Mouse (Mus musculus): ENCODE measurements around the gene Slc25a14.

The Slc25a14 gene

DNA sequence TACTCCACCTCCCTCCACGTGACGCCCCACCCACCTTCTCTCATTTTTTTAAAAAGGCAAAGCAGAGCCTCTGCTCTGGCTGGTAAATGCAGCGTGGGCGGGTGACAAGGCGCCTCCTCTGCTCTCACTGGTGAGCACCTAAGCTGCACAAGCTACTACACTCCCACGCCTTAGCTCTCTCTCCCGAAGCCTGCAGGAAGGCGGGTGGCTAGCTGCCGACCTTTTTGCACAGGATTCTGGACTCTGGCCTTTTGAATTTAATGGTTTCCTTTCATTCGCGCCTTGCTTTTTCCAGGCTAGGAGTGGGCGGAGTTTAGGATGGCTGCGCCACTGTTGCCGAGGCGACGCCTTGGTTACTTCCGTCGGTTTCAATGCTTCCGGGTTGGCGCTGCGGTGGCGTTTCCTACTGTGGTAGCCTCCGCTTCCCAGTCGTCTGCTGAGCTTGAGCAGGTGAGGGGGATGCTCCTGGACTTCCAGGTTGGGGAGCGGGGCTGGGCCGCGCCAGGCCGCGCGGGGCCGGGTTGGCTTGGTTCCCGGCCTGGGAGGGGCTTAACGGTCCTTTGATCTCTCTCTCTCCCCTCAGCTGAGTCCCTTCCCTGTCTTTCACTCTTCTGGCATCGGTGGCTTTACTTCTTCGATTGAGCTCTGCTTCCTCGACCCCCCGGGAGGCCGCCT is at the start of gene Slc25a14:
Gene Slc25a14, plus strand, starts transcription at position 35 of the 675 bp plus-strand sequence.
- DNase-seq (ENCODE audit: low spot score in 2 of 2): peak; percentile 79 to 82

DNA sequence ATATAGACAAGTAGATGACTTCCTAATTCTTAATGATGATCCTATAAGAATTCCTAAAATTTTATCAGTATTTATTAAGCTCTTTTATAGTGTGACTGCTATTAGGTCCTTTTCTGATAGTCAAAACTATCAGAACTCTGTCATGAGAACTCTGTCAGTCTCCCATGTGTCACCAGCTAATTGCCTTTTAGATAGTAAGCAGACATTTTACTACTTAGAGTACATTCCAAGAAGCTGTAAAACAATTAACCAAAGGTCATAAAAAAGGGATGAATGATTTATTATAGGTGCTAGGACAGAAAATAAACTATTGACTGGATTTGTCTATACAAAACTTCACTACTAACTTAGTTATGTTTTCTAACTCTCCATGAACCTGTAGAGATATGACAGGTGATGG is 39.9 kb upstream of the Slc25a14 start:
- DNase-seq (ENCODE audit: low spot score in 2 of 2): no peak

DNA sequence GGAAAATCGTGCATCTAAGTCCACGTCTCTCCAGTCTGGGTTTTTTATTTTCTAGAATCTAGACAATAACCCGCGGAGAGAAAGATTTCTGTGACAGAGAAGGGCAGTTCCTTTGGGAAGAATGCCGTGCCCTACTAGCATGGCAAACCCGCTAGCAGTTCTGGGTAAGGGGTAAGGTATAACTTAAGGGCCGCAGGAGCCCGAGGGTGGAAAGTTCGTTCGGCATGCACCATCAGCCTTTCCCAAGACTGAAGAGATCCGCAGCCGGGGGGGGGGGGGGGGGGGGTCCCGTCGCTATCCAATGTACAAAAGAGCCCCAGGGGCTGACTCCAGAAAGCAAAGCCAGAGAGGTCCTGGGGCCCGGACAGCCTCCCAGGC is 29.5 kb upstream of the Slc25a14 start:
- DNase-seq (ENCODE audit: low spot score in 2 of 2): no peak

DNA sequence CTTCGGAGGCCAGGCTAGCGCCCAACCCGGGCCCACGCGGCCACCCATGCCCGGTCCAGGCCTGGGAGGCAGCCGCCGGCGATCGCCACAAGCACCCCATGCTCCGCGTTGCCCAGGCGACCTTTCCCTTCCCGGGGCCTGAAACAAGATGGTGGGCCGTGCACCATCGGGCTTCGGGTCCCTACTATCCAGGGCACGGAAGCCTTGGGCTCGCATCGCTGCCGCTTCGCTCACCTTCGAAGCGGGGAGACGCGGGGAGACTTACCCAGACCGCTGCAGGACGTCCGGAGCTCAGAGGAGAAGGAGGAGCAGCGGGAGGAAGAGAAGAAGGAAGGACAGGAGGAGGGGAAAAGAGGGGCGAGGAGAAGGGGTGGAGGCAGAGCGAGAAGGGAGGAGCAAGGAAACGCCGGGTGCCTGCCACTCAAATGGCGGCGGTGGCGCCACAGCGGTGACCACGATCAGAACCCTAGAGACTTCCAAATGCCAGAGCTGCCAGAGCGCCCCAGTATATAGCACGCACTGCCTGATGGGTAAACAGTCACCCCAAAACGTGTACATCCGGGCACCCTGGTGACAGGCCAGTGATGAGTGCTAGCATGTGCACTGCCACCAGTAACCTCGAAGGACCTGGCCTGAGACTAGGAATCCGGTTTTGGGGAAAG is 29.0 kb upstream of the Slc25a14 start, which contains the start of gene Zfp280c:
Gene Zfp280c, minus strand, starts transcription at position 406 of the 662 bp plus-strand sequence.
- peak; percentile 52 to 72 for DNase-seq (ENCODE audit: low spot score in 2 of 2)

DNA sequence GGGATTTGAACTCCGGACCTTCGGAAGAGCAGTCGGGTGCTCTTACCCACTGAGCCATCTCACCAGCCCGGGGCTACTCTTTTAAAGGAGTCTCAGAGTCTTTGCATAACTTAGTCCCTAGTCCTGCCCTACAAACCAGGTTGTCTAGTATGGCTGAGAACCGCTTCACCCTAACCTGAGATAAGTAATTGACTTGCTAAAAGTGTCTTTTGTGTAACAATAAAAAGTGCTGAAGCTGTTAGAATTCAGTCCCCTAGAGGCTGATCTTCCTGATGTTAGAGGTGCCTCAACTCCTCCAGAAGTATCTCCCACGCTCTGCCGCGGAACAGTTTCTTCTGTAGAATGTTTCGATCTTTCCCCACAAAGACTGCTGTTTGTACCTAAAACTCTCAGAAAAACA is 27.2 kb upstream of the Slc25a14 start:
- no peak for DNase-seq (ENCODE audit: low spot score in 2 of 2)

DNA sequence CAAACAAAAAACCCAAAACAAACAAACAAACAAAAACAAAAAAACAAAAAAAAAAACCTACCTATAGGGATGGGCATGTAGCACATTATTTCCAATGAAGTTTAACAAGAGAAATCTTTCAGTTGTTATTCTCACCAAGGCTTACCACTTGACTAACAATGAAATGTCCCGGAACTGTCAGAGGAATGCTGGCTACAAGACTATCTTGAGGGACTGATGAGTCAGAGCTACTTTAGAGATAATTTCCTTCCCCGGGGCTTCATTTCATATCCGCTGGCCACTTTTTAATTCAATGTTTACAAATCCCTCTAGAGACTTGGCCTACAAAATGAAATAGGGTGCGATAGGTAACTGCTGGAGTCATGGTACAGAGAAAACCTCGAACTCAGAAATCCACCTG is 26.3 kb upstream of the Slc25a14 start:
- DNase-seq (ENCODE audit: low spot score in 2 of 2): no peak

DNA sequence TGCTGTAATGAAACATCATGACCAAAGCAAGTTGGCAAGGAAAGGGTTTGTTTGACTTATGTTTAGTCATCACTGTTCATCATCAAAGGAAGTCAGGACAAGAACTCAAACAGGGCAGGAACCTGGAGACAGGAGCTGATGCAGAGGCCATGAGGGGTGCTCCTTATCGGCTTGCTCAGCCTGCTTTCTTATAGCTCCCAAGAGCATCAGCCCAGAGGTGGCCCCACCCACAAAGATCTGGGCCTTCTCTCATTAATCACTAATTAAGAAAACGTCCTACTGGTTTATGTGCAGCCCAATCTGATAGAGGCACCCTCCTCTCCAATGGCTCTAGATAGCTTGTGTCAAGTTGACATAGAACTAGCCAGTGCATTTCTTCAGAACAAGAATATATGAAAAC is 18.3 kb upstream of the Slc25a14 start:
- DNase-seq (ENCODE audit: low spot score in 2 of 2): no peak

DNA sequence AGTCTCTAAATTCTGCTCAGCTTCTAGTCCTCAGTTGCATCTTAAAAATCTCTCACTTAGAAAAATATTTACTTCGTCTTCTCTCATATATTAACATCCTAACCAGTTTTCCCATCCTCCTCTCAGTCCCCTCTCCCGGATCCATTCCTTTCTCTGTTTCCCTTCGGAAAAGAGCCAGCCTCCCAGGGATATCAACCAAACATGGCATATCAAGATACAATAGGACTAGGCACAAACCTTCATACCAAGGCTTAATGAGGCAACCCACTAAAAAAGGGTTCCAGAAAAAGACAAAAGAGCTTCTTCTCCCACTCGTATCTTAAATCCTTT is 199 bp upstream of the Slc25a14 start:
- DNase-seq (ENCODE audit: low spot score in 2 of 2): no peak

DNA sequence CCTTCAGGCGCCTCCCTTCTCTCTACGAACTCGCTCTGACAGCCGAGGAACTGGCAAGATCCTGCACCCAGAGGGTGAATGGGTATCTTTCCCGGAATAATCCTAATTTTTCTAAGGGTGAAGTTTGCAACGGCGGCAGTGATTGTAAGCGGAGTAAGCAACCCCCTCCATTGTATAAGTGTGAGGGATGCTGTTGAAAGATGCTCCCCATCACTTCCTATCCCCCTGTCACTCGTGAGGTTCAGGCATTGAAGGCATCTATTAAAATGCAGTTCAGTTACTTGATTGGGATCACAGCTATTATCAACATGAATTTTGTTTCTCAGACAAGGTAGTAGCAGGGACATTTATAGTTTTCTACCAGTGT is 824 bp downstream of the Slc25a14 start:
- no peak for DNase-seq (ENCODE audit: low spot score in 2 of 2)

DNA sequence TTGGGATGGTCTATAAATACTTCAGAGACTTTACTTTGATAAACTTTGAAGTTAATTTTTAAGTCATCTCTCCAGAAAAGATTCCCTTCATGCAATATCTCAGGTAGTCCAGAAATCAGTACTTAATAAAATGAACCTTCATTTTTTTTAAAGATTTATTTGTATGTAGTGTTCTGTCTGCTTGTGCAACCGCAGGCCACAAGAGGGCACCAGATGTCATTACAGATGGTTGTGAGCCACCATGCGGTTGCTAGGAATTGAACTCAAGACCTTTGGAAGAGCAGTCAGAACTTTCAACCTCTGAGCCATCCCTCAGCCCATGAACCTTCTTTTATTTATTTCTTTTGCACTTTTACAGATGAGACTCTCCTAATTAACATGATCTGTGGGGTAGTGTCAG is 13.8 kb downstream of the Slc25a14 start:
- no peak for DNase-seq (ENCODE audit: low spot score in 2 of 2)

DNA sequence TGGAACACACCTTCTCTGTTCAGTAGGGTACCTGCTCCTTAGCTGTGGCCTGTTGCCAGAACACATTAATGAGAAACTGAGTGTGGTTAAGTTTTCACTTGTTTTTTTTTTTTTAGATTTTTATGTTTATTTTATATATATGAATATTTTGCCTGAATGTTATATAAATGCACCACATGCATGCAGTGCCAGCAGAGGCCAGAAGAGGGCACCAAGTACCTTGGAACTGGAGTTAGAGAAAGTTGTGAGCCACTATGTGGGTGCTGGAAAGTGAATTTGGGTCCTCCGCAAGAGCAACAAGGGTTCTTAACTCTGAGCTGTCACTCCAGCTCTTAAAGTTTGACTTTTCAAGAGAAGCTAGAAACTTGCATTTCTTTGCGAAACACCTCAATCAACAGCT is 20.9 kb downstream of the Slc25a14 start:
- peak; percentile 18 to 24 for DNase-seq (ENCODE audit: low spot score in 2 of 2)

DNA sequence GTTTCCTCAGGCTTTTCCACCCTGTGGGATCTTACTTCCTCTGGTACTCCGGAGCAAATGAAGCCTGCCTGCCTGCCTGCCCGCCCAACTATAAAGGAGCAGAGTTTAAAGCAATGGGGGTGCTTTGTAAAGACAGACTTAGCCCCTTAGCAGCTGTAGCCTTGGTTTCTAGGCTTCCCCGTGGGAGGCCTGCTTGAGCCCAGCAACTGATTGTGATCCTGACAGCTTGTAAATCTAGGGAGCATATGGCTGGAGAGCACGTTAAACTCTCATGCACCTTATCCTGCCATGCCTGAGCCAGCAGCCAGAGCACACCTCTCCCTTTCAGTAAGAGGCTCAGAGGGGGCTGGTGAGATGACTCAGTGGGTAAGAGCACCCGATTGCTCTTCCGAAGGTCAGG is 43.6 kb downstream of the Slc25a14 start:
- DNase-seq (ENCODE audit: low spot score in 2 of 2): no peak

DNA sequence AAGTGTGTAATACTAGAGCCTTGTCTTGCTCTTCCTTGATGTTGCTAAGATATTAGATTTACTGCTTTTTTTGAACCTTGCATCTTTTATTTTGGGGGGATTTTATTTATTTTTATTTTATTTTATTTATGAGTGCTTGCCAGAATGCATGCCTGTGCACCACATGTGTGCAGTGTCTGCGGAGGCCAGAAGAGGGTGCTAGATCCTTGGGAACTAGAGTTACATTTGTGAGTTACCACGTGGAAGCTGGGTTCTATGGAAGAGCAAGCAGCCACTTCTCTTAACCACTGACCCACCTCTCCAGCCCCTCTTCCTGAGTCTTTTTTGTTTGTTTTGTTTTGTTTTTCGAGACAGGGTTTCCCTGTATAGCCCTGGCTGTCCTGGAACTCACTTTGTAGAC is 46.4 kb downstream of the Slc25a14 start:
- no peak for DNase-seq (ENCODE audit: low spot score in 2 of 2)

DNA sequence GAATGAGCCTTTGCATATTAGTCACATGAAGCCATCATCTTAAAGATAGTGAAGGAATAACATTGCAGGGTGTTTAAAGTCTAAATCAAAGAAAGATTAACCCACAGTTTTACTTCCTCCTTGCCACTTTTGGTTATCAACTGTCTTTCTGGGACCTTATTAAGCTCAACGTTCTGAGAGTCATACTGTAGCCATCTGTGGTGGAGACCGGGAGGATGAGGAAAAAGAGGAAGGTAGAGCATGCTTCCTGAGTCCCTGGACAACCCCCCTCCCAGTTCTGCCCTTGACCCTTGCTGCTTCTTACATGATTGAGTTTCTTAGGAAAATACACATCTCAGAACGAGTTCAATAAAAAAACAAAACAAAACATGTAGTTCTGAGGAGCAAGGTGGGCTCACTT is 48.5 kb downstream of the Slc25a14 start:
- no peak for DNase-seq (ENCODE audit: low spot score in 2 of 2)

DNA sequence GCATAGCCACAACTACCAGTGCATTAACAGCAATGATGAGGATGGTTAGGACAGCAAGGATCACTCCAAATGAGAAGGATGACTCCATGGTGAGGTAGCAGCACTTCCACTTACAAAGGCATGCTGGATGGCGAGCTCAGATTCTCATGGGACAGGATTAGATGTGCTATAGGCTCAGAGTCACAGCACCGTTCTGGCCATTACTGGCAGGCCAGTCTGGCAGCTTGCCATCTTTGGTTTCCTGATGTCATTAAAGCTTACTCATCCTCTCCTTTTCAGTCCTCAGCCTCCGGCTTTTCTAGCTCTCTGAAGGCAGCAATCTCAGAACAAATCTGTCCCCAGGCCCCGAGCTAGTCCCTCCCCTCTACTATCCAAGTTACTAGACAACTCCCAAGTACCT is 51.0 kb downstream of the Slc25a14 start, which contains the start of gene Gpr119:
Gene Gpr119, minus strand, starts transcription at position 308 of the 400 bp plus-strand sequence.
- no peak for DNase-seq (ENCODE audit: low spot score in 2 of 2)

DNA sequence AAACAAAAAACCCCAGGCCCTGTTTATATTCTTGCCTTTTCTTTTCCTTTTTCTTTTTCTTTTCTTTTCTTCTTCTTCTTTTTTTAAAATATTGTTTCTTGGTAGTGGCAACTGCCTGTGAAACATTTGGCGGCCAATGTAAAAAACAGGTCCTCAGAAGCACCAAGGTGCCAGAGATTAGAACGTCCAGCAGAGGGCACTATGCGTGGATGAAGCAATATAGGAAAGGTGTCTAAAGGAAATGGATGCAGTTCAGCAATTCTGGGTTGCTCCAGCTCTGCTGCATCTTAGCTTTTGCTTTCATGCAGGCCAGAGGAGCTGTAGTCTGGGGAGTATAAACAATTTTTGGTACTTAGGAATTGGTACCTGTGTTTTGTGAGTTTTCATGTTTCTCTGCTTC is 60.2 kb downstream of the Slc25a14 start:
- peak in 1 of 2 experiments; percentile 8 for DNase-seq (ENCODE audit: low spot score in 2 of 2)

DNA sequence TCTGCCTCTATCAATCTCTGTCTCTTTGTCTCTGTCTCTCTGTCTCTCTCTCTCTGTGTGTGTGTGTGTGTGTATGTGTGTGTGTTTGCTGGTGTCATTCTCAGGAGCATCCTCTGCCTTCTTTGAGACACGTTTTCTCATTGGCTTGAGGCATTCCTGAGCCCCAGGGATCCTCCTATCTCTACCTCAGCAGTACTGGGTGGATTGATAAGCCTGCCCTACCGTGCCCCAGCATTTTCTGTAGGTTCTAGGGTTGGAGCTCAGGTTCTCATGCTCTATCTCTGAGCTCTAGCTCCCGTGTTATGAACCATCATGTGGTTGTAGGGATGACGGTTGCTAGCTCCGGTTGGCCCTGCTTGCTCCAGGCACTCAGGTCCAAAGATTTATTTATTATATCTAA is 60.6 kb downstream of the Slc25a14 start:
- no peak for DNase-seq (ENCODE audit: low spot score in 2 of 2)

DNA sequence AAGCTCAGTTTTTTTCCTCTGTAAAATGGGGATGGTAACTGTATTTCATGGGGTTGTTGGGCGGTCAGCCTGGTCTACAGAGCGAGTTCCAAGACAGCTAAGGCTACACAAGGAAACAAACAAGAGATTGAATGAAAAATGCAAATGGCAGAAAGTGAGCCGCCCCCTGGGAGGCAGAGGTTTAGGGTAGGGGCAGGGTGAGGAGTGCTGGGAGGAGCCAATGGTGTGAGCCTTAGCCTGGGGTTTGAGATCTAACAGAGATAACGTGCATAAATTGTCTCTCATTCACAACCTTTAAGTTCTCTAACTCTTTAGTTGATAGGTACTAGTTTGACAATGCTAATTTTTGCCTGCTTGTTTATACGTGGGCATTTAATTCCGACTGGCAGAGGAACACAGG is 71.2 kb downstream of the Slc25a14 start:
- DNase-seq (ENCODE audit: low spot score in 2 of 2): no peak

DNA sequence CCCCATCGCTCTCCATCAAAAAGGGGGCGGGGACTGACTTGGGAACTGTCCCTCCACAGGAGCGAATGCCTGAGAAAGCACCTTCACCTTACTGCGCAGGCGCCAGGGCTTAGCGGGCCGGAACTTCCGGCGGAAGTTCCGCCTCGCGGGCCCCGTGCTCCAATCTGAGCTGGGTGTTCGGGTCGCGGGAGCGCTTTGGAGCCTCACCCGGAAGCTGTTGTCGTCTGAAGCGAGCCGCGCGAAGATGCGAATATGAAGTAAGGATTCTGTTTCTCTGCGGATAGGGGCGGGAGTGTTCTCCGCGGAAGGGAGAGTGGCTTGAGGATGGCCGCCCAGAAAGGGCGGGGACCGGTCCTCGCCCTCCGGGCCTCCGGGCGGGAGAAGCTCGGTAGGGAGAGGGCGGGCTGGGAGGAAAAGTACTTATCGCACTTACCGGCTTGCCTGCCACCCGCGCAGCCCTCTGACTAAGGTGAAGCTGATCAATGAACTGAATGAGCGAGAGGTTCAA is 71.7 kb downstream of the Slc25a14 start, which contains the start of gene Rbmx2:
Gene Rbmx2, plus strand, starts transcription at position 141 of the 508 bp plus-strand sequence.
- peak; percentile 84 to 87 for DNase-seq (ENCODE audit: low spot score in 2 of 2)

DNA sequence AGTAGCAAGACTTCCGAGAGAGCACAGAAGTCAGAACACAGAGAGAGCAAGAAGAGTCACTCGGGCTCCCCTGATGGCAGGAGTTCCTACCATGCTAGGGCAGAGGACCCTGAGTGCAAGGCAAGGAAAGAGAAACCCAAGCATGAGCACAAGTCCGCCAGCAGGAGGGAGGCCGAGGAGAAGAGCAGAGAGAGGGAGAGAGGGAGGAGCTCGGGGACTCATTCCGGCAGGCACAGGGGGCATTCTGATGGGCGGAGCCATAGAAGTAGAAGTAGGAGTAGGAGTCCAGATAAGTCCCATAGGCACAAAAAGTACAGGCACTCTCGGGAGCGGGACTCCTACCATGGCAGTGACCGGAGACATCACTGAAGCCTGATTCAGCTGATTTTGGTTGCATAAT is 86.5 kb downstream of the Slc25a14 start:
- no peak for DNase-seq (ENCODE audit: low spot score in 2 of 2)

Measured in right cerebral cortex, postnatal 36 days (tissue).